Mouse (Mus musculus): ENCODE measurements around the gene Nrxn1.

Nrxn1 gene

DNA sequence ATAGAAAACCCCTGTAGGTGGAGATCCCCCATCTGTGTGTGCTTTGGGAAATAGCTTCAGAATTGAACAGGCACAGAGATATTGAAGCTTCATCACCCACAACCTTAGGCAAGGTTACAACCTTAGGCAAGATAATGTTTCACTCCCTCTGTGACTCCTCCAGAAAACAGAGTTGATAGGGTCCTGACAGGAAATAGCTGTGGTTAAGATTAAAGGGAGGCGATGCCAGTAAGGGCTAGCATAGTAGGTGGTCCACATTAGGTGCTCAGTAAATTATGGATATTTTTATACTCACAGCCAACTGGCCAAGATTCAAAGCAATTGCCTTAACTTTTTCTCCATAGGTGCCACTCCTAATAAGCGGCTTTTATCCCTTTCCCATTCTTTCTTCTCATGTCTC lies 284.6 kb downstream of the Nrxn1 start:
- no peak for DNase-seq

DNA sequence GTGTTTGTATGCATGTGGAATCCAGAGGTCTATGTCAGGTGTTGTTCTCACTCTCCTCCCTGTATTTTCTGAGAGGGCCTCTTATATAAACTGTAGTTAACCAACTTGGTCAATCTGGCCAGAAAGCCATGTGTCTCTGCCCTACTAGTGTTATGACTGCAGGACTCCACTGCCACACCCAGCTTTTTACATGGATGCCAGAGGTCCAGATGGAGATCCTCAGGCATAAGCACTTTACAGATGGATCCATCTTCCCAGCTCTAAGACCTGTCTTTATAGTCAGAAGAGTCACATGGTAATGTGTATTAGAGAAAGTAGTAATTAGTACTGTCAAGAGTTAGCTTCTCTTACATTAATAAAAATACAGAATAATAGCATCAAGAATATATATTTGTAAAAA lies 285.7 kb downstream of the Nrxn1 start:
- DNase-seq = no peak

DNA sequence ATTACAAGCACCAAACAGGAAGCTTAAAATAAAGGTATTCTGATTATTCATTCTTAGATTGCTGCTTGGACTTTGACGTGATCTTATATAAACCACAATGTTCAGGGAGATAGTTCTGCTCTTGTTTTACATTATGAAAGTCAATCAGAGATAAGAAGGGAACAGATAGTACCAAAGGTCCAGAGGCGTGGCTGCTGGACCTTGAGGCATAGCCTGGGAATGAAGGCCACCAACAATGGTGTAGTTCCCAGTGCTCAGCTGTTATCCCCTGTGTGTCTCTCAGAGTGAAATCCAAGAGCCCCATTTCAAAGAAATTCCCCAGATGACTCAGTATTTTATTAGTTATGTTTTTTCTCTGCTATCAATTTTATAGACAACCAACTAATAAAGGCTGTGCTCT lies 294.2 kb downstream of the Nrxn1 start:
- no peak for DNase-seq

DNA sequence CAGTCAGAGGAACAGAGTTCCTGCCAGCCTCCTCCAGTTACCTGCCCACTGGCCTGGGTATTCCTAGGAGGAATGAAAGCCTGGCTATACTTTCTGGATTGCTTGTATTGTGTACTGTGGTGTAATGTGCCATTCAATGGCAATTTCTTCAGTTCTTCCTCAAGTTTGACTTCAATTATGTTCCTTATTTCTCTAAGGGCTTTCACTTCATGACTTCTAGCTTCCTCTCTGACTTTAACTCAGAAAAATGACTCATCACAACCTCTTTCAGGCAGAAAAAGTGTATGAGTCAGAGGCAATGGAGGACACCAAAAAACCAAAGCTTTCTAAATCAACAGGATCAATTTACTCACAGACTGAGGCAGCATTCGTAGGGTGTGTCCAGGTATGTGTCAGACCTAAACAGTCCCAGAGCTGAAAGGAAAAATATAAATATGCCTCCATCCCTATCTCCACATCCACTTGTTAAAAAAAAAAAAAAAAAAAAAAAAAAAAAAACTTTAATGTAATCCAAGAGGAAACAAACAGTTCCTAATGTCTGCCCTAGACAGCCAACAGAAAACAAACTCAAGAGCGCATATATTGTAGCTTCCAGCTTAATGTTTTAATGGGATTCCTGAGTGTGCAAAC lies 295.1 kb downstream of the Nrxn1 start:
- DNase-seq = no peak

DNA sequence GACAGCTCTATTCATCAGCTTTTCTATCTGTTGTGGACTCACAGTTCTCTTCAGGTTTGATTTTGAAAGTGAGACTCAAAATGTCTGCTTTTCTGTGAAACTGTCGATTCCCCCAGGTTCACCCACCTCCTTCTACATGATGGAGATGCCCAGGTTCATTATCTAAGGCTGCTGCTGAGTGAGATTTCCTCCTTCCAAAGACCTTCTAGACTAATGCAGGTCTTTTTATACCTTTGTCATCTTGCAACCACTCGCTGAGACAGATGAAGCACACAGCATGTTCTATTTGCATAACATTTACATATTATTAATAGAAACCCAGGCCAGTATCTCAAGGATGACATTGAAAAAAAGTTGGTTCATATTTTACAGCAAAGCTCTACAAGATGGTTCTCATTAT lies 295.9 kb downstream of the Nrxn1 start:
- DNase-seq = no peak

DNA sequence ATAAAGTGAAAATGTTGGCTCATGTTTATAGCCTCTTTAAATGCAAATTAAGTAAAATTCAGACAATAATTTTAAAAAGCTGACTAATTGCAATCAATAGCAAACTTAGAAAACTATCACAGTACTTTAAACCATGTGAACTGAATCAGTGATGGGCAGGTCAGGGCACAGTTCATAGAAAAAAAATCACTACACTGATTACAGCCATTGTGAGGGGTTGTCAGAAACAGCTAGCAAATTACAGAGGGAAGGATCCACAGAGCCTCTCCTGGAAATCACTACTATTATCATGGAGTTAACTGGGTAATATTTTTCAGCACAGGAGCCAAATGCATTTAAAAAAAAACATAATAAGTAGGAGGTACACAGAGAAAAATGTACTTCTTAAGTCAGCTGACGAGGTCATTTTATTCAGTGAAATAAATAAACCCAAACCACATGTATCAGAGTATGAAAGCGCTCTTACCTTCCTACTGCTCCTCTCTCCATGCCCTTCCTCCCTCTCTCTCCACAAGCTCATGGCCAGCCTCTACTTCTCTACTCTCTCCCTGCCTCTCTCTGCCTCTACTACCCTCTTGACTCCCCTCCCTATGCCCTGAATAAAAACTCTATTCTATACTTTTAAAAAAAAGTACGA lies 304.3 kb downstream of the Nrxn1 start:
- no peak for DNase-seq

DNA sequence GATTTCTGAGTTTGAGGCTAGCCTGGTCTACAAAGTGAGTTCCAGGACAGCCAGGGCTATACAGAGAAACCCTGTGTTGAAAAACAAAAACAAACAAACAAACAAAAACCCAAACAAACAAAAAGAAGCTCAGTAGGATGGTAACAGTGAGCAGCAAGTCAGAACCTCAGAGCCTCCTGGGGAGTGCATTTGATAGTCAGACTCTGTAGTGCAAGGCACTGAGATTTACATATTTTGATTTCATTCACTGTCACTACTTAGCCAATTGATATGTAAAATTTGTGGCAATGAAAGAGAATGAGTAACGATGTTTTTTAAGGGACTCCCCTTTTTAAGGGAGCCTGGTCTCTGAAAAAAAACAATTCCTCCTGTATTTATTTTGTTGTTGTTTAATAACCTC lies 304.8 kb downstream of the Nrxn1 start:
- no peak for DNase-seq

DNA sequence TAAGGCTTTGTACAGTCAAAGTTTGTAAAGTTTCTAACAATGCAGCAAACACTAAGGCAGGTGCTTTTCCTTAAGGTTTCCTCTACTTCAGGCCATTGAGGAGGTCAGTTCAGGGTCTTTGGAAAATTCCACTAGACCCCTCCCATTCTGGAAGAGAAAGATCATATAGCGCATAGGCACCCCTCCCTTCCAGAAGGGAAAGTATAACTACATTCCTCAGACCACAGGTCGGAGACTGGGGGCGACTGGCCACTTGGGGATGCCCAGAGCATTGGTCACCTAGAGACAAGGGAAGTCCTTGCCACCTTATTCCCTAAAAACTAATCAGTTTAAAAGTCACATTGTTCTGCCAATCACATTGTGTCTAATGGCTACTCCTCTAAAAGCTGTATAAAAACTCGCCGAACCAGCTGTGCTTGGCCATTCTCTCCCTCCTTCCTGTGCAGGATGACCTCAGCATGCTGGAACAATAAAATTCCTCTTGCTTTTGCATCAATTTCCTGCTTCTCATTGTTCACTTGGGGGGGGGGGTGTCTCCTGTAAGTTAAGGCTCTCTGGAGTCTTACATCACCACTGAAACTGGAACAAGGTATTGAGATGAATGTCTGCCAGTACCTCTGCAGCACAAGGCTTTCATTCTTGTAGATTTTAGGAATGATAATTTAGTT lies 305.6 kb downstream of the Nrxn1 start:
- DNase-seq = no peak

DNA sequence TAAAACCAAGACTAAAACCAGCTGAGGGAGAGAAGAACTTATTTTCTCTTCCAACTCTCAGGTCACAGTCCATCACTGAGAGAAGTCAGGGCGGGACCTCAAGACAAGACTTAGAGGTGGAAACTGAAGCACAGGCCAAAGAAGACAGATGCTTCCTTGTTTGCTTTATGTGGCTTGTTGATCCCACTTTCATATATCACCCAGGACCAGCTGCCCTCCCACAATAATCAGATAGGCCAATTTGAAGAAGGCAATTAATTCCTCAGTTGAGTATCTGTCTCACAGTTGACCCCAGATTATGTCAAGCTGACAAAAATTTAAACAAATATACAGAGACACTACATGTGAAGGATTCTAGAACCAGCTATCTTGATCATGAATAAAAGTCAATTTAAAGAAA lies 312.4 kb downstream of the Nrxn1 start:
- DNase-seq = no peak

DNA sequence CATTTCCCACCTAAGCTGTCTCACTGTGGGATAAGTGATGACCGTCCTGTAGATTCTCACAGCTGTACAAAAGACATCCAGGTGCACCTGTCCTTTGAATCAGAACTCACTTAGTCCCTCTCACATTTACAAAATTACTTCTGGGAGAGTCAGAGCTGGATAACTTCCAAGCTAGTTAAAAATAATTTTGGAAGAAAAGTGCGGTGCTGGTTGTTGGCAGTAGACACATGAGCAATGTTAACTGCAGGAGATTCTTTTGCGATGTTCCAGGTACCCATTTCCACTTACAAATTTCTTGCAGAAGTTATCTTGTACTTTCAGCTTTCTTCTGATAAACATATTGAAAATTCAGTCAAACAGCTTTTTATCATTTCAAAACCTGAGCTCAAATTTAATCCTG lies 317.5 kb downstream of the Nrxn1 start:
- DNase-seq = no peak

DNA sequence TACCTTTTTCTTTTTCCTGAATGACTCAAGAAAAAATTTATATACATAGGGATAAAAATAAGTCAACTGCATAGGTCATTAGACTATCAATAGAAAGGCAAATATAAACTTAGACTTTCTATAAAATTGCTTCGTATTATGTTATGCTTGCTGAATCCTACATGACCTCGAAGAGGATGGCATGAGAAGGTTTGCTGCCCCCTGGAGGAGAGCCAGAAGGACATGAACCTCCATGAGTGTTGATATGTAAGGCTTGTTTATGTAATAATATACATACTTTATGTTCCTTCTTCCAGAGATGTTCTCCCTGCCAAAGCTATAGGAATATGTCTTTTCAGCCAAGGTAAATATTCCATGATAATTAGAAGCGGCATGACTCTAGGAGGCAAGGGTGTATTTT lies 319.6 kb downstream of the Nrxn1 start:
- no peak for DNase-seq

DNA sequence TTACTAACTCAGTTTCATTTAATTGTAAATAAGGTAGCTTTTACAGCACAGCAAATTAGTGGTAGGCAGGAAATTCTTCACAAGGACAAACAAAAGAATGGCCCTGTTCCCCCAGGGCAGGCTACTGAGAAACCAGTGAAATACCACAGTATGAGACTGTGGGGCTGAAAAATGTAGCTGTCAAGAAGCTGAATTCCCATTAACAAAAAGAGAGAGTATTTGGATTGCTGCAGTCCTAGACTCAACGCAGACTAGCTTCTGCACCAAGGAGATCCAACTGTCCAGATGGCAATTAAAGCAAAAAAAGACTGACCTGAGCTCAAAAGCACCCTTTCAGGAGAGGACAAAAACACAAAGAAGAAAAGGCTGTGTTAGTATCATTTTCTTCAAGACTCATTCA lies 324.7 kb downstream of the Nrxn1 start:
- peak; percentile 34 for DNase-seq

DNA sequence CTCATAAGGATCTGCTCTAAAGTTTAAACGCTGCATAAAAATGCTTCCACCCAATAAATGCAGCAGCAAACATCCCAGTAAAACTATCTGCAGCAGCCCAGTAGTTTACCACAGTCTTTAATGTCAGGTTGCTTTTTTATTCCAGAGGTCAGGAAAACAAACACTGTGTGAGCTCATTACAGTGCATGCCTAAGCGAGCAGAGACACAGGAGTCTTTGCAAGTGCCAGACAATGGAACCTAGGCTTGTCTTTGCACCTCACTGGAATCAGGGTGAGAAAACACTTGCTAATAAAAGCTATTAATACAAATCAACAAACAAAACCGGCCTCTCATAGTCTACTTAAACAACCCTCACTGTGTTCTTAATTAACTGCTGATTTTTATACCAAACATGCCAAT lies 365.7 kb downstream of the Nrxn1 start:
- no peak for DNase-seq

DNA sequence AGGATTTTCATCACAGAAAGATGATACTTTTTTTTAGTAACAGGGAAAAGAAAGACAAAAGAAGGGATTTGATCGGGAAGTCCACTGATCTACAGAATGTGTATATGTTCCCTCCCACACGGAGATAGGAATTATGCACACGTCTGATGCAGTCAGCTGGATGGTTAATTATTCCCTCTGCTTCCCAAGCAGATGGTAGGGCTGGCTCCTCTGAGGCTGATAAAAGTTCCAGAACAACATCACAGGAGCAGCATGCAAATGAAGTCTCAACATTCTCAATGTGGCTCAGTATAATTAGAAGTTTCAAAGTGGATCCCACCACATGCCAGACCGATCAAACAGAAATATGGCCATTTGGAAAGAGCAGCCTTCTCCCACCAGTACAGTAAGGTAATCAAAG lies 388.1 kb downstream of the Nrxn1 start:
- DNase-seq = no peak

DNA sequence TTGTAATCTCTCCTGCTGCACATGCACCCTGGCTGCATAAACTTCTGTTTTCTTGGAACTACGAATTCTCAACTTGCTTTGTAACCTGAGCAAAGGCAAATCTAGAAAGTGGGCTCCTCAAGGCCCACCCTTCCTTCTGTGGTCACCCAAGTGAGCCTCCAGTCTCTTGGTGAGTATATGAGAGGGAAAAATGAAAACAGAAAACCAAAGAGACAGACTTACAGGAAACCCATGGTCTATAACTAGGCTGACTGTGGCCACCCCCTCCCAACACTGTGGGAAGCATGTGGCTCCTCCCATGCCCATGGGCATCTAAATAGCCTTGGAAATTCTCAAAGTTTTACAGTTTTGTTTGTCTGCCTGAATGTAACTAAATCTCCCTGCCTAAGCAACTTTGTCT lies 390.2 kb downstream of the Nrxn1 start:
- no peak for DNase-seq

DNA sequence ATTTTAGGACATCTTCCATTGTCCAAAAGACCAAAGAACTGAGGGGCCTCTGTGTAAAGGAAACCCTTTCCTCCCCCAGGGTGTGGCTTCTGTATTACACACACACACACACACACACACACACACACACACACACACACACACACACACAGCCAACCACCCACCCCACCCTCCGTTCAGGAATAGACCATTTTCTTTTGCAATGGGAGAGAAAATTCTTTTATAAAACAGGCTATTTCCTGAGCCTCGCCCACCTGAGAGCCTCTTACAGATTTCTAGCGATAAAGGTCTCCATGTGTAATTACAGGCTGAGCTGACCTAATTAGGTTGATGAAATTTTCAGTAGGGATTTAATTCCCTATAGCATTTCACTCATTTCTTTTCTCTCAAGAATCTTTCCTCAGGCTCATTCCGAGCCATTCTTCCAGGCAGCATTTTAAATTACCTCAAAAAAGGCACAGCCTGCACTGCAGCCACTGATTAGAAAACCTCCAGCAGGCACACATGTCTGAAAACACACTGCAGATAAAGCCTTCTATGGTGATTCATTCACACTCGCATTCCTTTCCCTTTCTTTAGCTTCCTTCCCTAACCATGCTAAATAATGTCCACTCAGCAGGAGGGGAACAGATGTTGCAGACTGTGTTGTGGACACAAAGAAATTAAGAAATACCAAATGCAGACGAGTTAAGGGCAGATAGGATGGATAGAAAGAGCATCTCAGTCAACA lies 396.6 kb downstream of the Nrxn1 start:
- DNase-seq = no peak

DNA sequence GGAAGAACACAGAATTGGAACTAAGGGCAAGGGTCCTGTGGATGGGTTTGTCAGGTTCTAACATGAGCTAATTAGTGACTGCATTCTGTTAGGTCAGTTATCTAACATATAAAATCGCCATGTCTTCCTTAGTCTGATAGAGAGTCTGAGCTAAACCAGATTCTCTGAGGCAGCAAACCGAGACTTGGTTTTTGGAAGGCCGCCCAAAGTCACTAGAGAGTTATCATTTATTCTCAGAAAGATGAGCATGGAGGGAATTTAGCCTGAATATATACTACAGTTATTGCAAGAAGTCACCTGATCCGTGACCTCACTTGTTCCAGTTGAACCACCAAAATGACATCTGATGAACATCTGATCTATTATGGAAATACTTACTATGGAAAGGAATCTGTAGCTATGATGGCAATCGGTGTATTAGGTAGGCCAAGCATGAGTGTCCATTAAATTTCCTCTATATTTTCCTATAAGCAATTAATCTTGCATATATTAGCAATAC lies 397.7 kb downstream of the Nrxn1 start:
- DNase-seq = no peak

DNA sequence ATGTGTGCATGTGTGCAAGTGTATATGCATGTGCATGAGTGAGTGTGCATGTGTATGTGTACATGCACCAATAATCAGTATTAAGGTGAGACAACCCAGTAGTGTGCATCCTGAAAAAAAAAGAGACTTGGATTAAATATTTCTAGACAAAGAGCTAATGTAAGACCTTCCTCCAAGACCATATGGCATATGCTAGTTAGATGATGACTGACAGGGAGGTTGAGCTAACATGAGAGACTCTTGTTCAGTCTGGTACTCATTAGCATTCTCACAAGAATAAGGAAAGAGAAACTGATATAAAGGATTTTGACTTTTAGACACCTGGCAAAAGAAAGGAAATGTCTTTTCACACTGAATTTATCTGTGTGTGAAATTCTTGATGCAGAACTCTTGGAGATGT lies 408.7 kb downstream of the Nrxn1 start:
- no peak for DNase-seq

DNA sequence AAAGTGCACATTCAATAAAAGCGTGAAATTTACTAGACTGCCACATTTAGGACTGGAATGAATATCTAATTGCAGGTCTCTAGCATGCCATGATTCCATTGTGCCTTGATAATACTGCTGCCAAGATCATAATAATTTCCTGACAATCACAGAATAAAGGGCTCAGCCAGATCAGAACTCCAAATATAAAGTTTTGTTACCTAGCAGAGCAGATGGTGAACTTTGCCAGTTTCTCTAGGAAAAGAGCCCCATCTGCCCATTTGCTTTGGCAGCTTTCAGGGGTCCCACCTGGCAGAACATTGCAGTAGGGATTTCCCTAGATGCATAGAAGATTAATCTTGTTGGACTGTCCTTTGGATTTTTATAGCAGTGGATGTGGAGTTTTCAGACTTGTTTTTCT lies 411.9 kb downstream of the Nrxn1 start:
- peak; percentile 50 for DNase-seq

DNA sequence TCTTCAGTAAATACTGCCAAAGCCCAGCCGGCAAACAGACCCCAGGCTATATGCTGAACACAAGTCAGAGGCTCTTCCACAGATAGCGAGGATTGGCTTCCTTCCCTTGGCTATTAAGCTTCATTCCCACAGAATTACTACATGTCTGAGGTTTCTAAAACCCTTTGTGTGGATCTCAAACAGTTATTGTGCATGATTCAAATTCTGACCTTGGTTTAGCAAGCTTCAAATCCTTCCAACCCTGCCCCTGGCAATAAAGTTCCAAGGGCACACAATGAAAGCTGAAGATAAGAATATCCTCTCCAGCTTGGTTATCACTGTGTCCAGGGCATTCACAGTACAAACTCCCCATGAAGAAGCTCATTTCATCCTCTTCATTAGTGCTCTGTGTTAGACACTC lies 416.2 kb downstream of the Nrxn1 start:
- DNase-seq = no peak

DNA sequence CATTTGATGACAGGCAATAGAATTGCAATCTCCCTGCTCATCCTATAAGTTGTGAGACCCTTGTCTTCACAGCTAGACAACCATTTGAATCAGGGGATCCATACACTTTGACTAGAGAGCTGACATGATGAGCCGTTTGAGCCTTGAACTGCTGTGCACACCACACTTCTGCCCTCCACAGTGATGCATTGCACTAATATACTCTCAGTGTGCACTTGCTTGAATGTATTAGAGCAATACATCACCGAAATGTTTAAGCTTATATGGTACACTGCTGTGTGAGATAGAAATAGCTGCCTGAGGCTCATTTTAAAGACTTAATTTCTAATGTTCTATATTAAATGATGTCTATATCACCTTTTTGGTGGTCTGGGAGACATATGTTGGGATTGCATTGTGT lies 430.6 kb downstream of the Nrxn1 start:
- DNase-seq = no peak

DNA sequence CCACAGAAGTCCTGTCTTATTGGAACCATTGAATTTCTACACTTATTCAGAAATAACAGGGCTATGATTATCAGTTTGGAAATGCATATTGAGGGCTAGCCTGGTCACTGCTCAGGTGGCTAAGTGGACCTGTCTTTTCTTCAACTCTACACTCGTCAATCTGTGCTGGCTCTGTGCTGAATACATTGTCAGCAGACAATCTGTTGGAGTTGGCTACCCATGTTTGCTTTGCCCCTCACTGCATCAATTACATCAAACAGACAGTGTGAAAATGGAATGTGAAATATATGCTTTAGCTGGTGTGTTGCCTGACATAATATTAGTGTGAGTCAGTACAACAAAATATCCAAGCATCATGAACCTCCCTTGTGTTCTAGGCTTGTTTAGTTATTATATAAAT lies 438.4 kb downstream of the Nrxn1 start:
- DNase-seq = no peak

DNA sequence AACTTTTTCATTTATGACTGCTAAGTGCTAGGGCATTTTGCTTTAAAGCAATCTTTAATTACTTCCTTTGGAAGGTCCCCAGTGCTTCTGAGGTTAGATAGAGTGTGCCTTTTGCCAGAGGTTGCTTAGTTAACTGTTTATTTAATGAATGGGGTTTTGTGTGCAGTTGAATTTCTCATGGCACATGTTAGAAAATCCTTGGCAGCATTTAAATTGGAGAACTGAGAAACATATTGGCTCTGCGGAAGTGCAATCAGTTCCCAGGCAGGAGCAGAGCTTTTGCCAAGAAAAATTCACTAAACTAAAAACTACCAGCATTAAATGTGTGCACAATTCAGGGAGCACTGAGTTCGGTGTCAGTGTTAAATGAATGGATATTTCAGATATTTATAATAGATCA lies 439.5 kb downstream of the Nrxn1 start:
- peak; percentile 68 for DNase-seq

DNA sequence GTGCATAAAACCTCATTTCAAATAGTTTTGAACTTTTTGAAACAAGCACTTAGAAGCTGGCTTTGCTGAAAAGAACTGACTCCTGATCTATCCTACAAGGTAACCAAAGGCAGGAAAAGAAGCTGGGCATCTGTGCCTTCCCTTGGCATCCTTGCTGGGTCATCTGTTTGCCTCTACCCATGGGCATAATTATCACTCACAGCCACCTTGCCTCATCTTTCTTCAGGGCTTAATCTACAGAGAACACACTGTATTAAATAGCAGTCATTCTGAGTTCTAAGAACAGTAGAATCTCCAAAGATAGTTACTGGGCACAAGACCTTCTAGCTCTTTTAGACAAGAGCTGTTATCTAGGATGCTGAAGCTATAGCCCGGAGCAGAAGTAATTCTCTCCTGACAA lies 442.6 kb downstream of the Nrxn1 start:
- no peak for DNase-seq

Measured in cerebellum, adult 11-12 months (tissue).